Mouse (Mus musculus) heart, adult 10 weeks (tissue): ENCODE measurements around the gene Ankrd34c. TPM values are rescaled to one million over a fixed set of nuclear protein-coding genes. Genes with fewer than 3 reads are reported as not detected.

ENCODE experiments used
- polyA plus RNA-seq: library from polyadenylated mRNA; stranded (reverse); fragments of 350-450 nt; fragmentation: Illumina TruSeq; extraction: RNeasy Lipid Tissue Mini Kit (QIAGEN cat#74804); gene quantifications from one replicate; pipeline ENCODE4 v1.2.3, GENCODE M21; 2014; ENCODE audit warnings: low read depth, low replicate concordance

Gene Ankrd34c
- polyA plus RNA-seq: not detected

DNA sequence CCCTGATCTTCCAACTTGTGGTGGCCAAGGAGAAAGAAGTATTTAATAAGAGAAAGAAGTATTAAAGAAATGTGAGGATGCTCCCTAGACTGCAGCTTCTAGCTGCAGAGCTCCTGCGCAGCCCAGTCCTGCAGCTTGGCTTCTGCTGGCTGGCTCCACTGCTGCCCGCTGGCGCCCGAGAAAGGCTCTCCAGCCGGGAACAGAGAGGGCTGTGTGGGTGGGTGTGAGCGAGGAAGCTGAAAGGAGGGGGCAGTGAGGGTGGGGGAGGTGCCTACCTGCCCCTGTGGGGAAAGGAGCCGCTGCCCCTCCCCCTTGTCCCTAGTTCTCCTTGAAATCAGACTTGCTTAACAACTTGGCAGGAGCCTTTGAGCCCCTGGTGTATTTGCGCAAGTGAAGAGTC, at the start of gene Ankrd34c:
TSS of gene Ankrd34c (minus strand) at position 181 of the 400 bp plus-strand sequence.

DNA sequence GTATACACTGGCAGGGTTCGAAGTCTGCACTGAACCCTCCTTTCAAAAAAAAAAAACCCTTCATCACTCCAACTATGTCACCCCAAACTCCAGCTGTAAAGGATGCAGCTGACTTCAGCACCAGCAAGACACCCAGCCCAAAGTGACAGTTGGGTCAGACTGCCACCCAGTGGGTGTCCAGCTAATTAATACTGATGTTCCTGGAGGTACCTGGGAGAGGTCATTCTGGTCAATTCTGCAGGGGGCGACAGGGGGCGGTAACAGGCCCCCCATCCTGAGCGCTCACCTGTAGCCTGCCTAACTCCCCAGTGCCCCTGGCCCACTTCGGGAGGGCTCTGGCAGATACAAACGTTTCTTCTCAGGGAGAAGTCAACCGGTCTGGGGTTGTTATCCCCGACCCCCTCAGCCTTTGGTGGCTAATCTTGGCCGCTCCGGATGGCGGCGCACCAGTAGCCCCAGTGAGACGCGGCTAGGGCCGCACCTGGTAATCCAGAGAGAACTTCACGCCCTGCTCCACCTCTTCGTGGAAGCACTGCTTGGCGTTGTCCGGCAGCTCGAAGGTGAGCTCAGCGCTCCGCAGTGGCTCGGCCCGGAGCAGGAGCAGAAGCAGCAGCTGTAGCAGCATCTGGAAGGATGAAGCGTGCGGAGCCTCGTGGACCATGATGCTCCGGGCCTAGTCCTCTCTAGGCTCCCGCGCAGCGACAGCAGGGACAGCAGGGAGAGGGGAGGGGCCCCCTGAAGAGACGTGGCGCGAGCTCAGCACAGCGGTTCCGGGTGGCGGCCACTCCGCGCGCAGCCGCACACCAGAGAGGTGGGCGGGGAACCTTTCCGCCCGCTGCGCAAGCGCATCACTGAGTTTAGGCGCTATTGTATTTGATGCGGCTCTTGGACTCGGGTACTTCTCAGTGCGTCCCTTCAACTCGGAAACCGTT, 33.7 kb downstream of the Ankrd34c start, which contains the start of gene Tmed3:
TSS of gene Tmed3 (minus strand) at position 804 of the 932 bp plus-strand sequence.

Other genes with a start within 250 kb of the Ankrd34c start
- not detected for gene Minar1, start 115.3 kb downstream of the Ankrd34c start, polyA plus RNA-seq
- 46.7 TPM for gene Tmed3, start 33.4 kb downstream of the Ankrd34c start, polyA plus RNA-seq
- gene Rasgrf1, start 171.4 kb upstream of the Ankrd34c start, polyA plus RNA-seq: not detected